Mouse (Mus musculus) R1 (cell line): ENCODE measurements at regions not wholly inside any gene's neighbourhood (a gene's known extent, or its start where the extent isn't known, plus 50 kb on each side); places are given as distances from the start of the nearest gene placed in this dataset.
A peak's percentile ranks its signal among the peaks of the same experiment; 100 is the strongest.

Source experiments
- DNase-seq: peaks from one replicate; pipeline ENCODE4 v3.0.0-alpha.2; 2018; ENCODE audit warnings: low read depth, low spot score

- no peak for DNase-seq
These were observed 211.7 kb upstream of the Rbfox1 start for GRCm38 (mm10) chr16:5673372-5673960.

GRCm38 (mm10) chr16:5672871-5673270 lies 212.3 kb upstream of the Rbfox1 start:
- no peak for DNase-seq

- no peak for DNase-seq
These were observed 216.7 kb upstream of the Rbfox1 start for GRCm38 (mm10) chr16:5668403-5668967.

- no peak for DNase-seq
These were observed 223.2 kb upstream of the Rbfox1 start for GRCm38 (mm10) chr16:5661918-5662317.

- no peak for DNase-seq
These were observed 233.6 kb upstream of the Rbfox1 start for GRCm38 (mm10) chr16:5651551-5651950.

GRCm38 (mm10) chr16:5651002-5651401 lies 234.2 kb upstream of the Rbfox1 start:
- no peak for DNase-seq

GRCm38 (mm10) chr16:5639956-5640355 lies 245.2 kb upstream of the Rbfox1 start:
- no peak for DNase-seq

GRCm38 (mm10) chr16:5629996-5630395 lies 255.2 kb upstream of the Rbfox1 start:
- no peak for DNase-seq

- no peak for DNase-seq
These were observed 257.2 kb upstream of the Rbfox1 start for GRCm38 (mm10) chr16:5627910-5628309.

GRCm38 (mm10) chr16:5627117-5627909 lies 257.8 kb upstream of the Rbfox1 start:
- no peak for DNase-seq

GRCm38 (mm10) chr16:5625159-5625558 lies 260.0 kb upstream of the Rbfox1 start:
- DNase-seq, result no peak

- DNase-seq, result no peak
These were observed 264.6 kb upstream of the Rbfox1 start for GRCm38 (mm10) chr16:5620566-5620965.

GRCm38 (mm10) chr16:5616356-5616755 lies 268.8 kb upstream of the Rbfox1 start:
- DNase-seq, result no peak

GRCm38 (mm10) chr16:5595359-5595758 lies 289.8 kb upstream of the Rbfox1 start:
- DNase-seq, result no peak

GRCm38 (mm10) chr16:5578333-5578732 lies 306.8 kb upstream of the Rbfox1 start:
- no peak for DNase-seq

GRCm38 (mm10) chr16:5572780-5573179 lies 312.4 kb upstream of the Rbfox1 start:
- no peak for DNase-seq

GRCm38 (mm10) chr16:5570619-5571018 lies 314.5 kb upstream of the Rbfox1 start:
- no peak for DNase-seq

GRCm38 (mm10) chr16:5569101-5569500 lies 313.3 kb upstream of the Eef2kmt start:
- no peak for DNase-seq

GRCm38 (mm10) chr16:5549026-5549425 lies 293.2 kb upstream of the Eef2kmt start:
- no peak for DNase-seq

- no peak for DNase-seq
These were observed 292.8 kb upstream of the Eef2kmt start for GRCm38 (mm10) chr16:5548602-5549001.

- peak; percentile 25 for DNase-seq
These were observed 291.0 kb upstream of the Eef2kmt start for GRCm38 (mm10) chr16:5546808-5547207.

- no peak for DNase-seq
These were observed 290.0 kb upstream of the Eef2kmt start for GRCm38 (mm10) chr16:5545801-5546200.

- DNase-seq, result no peak
These were observed 288.7 kb upstream of the Eef2kmt start for GRCm38 (mm10) chr16:5544436-5544835.
